Mouse (Mus musculus) MEL (cell line): ENCODE measurements around the gene AC124108.1.

Source experiments
- JUND ChIP-seq: IDR thresholded peaks from 2 replicates; pipeline ENCODE4 v1.6.1; 2011; ENCODE audit warnings: low read depth, mild to moderate bottlenecking, improper control_type of control experiment, low read length
- POLR2A ChIP-seq, 2 experiments: IDR thresholded peaks; 2 replicates each; pipeline ENCODE4 v1.6.1; 2011 to 2012; ENCODE audit warnings: low read length in 2 of 2, mild to moderate bottlenecking in 2 of 2, control low read depth in 1 of 2, improper control_type of control experiment in 1 of 2, low read depth in 1 of 2, moderate library complexity in 1 of 2; ENCODE audit not compliant: control insufficient read depth in 1 of 2, insufficient read depth in 1 of 2, poor library complexity in 1 of 2
- POLR2AphosphoS2 ChIP-seq: IDR thresholded peaks from 2 replicates; pipeline ENCODE4 v1.6.1; 2011; ENCODE audit warnings: low read length, improper control_type of control experiment
- TBP ChIP-seq: IDR thresholded peaks from 2 replicates; pipeline ENCODE4 v1.8.0; 2011; ENCODE audit warnings: low read depth, low read length, improper control_type of control experiment

- TF ChIP-seq TBP: no peak
- no peak for TF ChIP-seq POLR2AphosphoS2
- TF ChIP-seq POLR2A (IDR thresholded peaks at IDR 0.05; ENCODE audit: control insufficient read depth in 1 of 2, insufficient read depth in 1 of 2, low read depth in 1 of 2, low read length in 2 of 2, poor library complexity in 1 of 2): no peak
- no peak for TF ChIP-seq JUND
Observed at GRCm38 (mm10) chr1:132143730-132144129, 47.5 kb upstream of the AC124108.1 start.
